Mouse (Mus musculus): ENCODE results near the gene H2-Ab1.

- TF ChIP-seq POLR2A (IDR thresholded peaks at IDR 0.05; ENCODE audit: insufficient read length, low read depth) (no peak), POLR2AphosphoS2 (IDR thresholded peaks at IDR 0.05; ENCODE audit: insufficient read length, low read depth) (no peak), USF1 (IDR thresholded peaks at IDR 0.05; ENCODE audit: low read depth) (no peak), E2F4 (IDR thresholded peaks at IDR 0.05; ENCODE audit: insufficient read depth) (no peak), MAX (IDR thresholded peaks at IDR 0.05; ENCODE audit: low read depth) (no peak), TCF12 (IDR thresholded peaks at IDR 0.05; ENCODE audit: insufficient read depth, poor library complexity, severe bottlenecking) (no peak), MYOG (IDR thresholded peaks at IDR 0.05; ENCODE audit: control insufficient read depth in 1 of 3, insufficient read depth in 1 of 3, insufficient read length in 2 of 3, low read depth in 2 of 3) (no peak), CEBPB (IDR thresholded peaks at IDR 0.05; ENCODE audit: insufficient read depth, poor library complexity, severe bottlenecking) (no peak), MYOD1 (IDR thresholded peaks at IDR 0.05; ENCODE audit: control insufficient read depth in 1 of 3, insufficient read length in 2 of 3, low read depth in 2 of 3) (no peak), SRF (IDR thresholded peaks at IDR 0.05; ENCODE audit: control insufficient read depth, insufficient read length, low read depth) (no peak)
These were observed 5.6 kb downstream of the H2-Ab1 start for GRCm38 (mm10) chr17:34263068-34263467.

All from myocyte (in vitro differentiated cells).